Mouse (Mus musculus): ENCODE data around the gene Slc25a14. TPM values are rescaled to one million over a fixed set of nuclear protein-coding genes. Genes with fewer than 3 reads are reported as not detected.
A peak's percentile ranks its signal among the peaks of the same experiment; 100 is the strongest.

Slc25a14 gene
- total RNA-seq (2012; rRNA removed) (5.9 and 6.9 TPM in 2 replicates), polyA plus RNA-seq (2012; ENCODE audit: insufficient read depth in 1 of 2, insufficient read length in 2 of 2, low read depth in 1 of 2, low replicate concordance in 2 of 2, missing spikeins in 1 of 2) (1 to 10 TPM in 1 of 2 experiments, not detected in 1; 5.8 TPM)

DNA sequence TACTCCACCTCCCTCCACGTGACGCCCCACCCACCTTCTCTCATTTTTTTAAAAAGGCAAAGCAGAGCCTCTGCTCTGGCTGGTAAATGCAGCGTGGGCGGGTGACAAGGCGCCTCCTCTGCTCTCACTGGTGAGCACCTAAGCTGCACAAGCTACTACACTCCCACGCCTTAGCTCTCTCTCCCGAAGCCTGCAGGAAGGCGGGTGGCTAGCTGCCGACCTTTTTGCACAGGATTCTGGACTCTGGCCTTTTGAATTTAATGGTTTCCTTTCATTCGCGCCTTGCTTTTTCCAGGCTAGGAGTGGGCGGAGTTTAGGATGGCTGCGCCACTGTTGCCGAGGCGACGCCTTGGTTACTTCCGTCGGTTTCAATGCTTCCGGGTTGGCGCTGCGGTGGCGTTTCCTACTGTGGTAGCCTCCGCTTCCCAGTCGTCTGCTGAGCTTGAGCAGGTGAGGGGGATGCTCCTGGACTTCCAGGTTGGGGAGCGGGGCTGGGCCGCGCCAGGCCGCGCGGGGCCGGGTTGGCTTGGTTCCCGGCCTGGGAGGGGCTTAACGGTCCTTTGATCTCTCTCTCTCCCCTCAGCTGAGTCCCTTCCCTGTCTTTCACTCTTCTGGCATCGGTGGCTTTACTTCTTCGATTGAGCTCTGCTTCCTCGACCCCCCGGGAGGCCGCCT, at the start of gene Slc25a14:
Gene Slc25a14 (plus strand): TSS at position 35 of the 675 bp plus-strand sequence.
- Histone ChIP-seq H3K9me3 (replicated peaks; ENCODE audit: insufficient read depth, low read length) (no peaks in the 10 kb centered on the region), H3K27me3 (ENCODE audit: control insufficient read depth in 1 of 2, insufficient read depth in 2 of 2, low read length in 2 of 2) (no peaks in the 10 kb centered on the region), H3K79me2 (ENCODE audit: control insufficient read depth, insufficient read depth, low read length, poor library complexity) (no peaks in the 10 kb centered on the region), H3K9ac (ENCODE audit: control insufficient read depth, low read depth, low read length, poor library complexity, severe bottlenecking) (peak within 1 kb of the TSS; percentile 74), H3K4me3 (ENCODE audit: control insufficient read depth in 1 of 2, insufficient read depth in 1 of 2, low read depth in 2 of 2, low read length in 2 of 2) (peak within 1 kb of the TSS; percentile 72 to 91), H3K4me1 (ENCODE audit: control insufficient read depth in 1 of 2, insufficient read depth in 2 of 2, low read length in 2 of 2) (no peaks in the 10 kb centered on the region; a peak in 1 of 4 replicates), H3K27ac (ENCODE audit: control insufficient read depth, low read depth, low read length) (peak within 1 kb of the TSS; percentile 87), H3K36me3 (ENCODE audit: control insufficient read depth in 1 of 2, insufficient read depth in 2 of 2, low read length in 2 of 2) (no peaks in the 10 kb centered on the region; a peak in 1 of 4 replicates)
- TF ChIP-seq POLR2A (IDR thresholded peaks at IDR 0.05; ENCODE audit: control insufficient read depth in 1 of 2, insufficient read depth in 1 of 2, low read depth in 1 of 2, low read length in 2 of 2, poor library complexity in 1 of 2) (peak in 1 of 2 experiments; percentile 43; a peak in 1 of 4 replicates), MEF2A (IDR thresholded peaks at IDR 0.05; ENCODE audit: extremely low read depth, insufficient replicate concordance, low read depth, low read length, poor library complexity, severe bottlenecking) (no peak), E2F4 (IDR thresholded peaks at IDR 0.05; ENCODE audit: borderline replicate concordance, low read depth, low read length) (peak; percentile 49; the same call in 1 of the 2 replicates), SIN3A (IDR thresholded peaks at IDR 0.05; ENCODE audit: low read length) (peak; percentile 88), BHLHE40 (IDR thresholded peaks at IDR 0.05; ENCODE audit: borderline replicate concordance, low read depth, low read length) (peak; percentile 63; the same call in 1 of the 2 replicates), GATA1 (IDR thresholded peaks at IDR 0.05; ENCODE audit: low read depth, low read length) (no peak), MAZ (IDR thresholded peaks at IDR 0.05; ENCODE audit: low read depth, low read length) (no peak), RAD21 (IDR thresholded peaks at IDR 0.05; ENCODE audit: low read depth, low read length) (no peak), GABPA (IDR thresholded peaks at IDR 0.05; ENCODE audit: low read depth, low read length) (no peak), SMC3 (IDR thresholded peaks at IDR 0.05; ENCODE audit: low read depth, low read length) (no peak), KAT2A (conservative IDR thresholded peaks at IDR 0.05; ENCODE audit: low read depth, low read length) (no peak), USF1 (IDR thresholded peaks at IDR 0.05; ENCODE audit: low read depth, low read length) (peak; percentile 92), CTCF (IDR thresholded peaks at IDR 0.05 in 2 of 3, conservative IDR thresholded peaks at IDR 0.05 in 1 of 3; ENCODE audit: control insufficient read depth in 1 of 3, insufficient read depth in 1 of 3, low read depth in 2 of 3, low read length in 3 of 3, poor library complexity in 1 of 3, severe bottlenecking in 1 of 3) (no peak), ELF1 (IDR thresholded peaks at IDR 0.05; ENCODE audit: low read depth, low read length) (peak; percentile 86), USF2 (IDR thresholded peaks at IDR 0.05; ENCODE audit: borderline replicate concordance in 1 of 2, insufficient read depth in 1 of 2, low read depth in 1 of 2, low read length in 2 of 2) (peak in 1 of 2 experiments; percentile 66; a peak in 2 of 4 replicates), MAX (IDR thresholded peaks at IDR 0.05; ENCODE audit: low read length) (peak; percentile 81), ZNF384 (IDR thresholded peaks at IDR 0.05; ENCODE audit: low read depth, low read length) (peak; percentile 87), NELFE (IDR thresholded peaks at IDR 0.05; ENCODE audit: low read depth, low read length) (peak; percentile 32; the same call in 1 of the 2 replicates), MYB (IDR thresholded peaks at IDR 0.05; ENCODE audit: low read depth, low read length) (no peak), UBTF (IDR thresholded peaks at IDR 0.05; ENCODE audit: borderline replicate concordance, insufficient read depth, low read depth, low read length) (no peak), POLR2AphosphoS5 (IDR thresholded peaks at IDR 0.05; ENCODE audit: borderline replicate concordance, low read depth, low read length) (no peak), MXI1 (IDR thresholded peaks at IDR 0.05; ENCODE audit: low read depth, low read length) (peak; percentile 90), ZC3H11A (IDR thresholded peaks at IDR 0.05; ENCODE audit: low read depth, low read length) (no peak), HCFC1 (IDR thresholded peaks at IDR 0.05; ENCODE audit: low read depth, low read length) (peak; percentile 77)
- DNase-seq (ENCODE audit: low read depth, low spot score): peak; percentile 88

Data from MEL (cell line).